Mouse (Mus musculus) naive thymus-derived CD4-positive, alpha-beta T cell, adult 2 months (primary cell): ENCODE measurements around the gene Lypd5.

ENCODE experiments used
- DNase-seq: peaks from one replicate; pipeline ENCODE4 v3.0.0-alpha.2; 2011; ENCODE audit warnings: low read depth

Lypd5 gene

GRCm38 (mm10) chr7:24361001-24361400, 12.0 kb downstream of the Lypd5 start:
- DNase-seq = peak; percentile 55

DNA sequence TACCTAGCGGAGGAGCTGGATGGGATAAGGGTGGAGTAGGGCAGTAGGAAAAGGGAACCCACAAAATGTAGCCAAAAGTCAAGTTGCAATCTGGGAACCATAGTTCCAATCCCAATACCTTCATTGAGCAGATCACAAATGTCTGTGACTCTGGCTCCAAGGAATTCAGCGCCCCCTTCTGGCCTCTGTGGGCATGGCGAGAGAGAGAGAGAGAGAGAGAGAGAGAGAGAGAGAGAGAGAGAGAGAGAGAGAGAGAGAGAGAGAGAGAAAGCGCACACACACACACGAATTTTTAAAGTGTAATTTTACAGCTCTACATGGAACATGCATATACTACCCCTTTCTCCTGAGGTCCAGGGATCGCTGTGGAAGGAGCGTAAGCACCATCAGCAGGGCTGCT, 14.2 kb downstream of the Lypd5 start:
- peak; percentile 87 for DNase-seq

DNA sequence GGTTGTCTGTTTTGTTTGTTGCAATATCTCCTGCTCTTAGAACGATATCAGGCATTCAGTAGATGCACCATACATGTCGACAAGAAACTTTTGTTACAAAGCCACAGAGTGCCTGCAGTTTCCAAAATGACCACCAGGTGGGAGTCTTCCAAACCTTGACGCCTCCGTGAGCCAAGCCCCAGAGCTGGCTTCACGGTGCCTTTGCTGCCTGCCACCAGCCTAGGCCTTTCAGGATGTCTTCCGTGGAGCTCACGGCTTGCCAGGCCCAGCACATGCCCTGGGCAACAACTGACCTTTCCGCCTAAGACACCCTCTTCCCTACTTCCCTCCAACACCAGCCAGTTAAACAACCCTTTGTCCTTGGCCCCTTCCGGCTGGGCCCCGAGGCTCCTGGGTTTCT, 15.8 kb downstream of the Lypd5 start:
- peak; percentile 96 for DNase-seq

- DNase-seq = peak; percentile 28
Observed at GRCm38 (mm10) chr7:24365258-24366014, 16.4 kb downstream of the Lypd5 start.

GRCm38 (mm10) chr7:24366716-24367632, 18.0 kb downstream of the Lypd5 start:
- DNase-seq = peak; percentile 30

DNA sequence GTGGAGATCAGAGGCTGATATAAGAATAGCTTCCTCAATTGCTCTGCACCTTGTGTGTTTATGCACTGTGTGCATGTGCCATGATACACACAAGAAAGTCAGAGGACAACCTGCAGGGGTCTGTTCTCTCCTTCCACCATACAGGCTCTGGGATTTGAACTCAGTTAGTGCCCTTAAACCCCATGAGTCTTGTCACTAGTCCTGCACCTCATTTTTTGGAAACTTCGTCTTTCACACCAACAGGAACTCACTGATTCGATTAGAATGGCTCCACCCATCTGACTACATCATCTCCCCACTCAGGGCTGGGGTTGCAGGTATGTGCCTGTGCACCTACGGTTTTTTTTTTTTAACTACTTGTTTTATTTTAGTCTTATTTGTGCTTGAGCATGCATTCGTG, 19.2 kb downstream of the Lypd5 start:
- peak; percentile 67 for DNase-seq

DNA sequence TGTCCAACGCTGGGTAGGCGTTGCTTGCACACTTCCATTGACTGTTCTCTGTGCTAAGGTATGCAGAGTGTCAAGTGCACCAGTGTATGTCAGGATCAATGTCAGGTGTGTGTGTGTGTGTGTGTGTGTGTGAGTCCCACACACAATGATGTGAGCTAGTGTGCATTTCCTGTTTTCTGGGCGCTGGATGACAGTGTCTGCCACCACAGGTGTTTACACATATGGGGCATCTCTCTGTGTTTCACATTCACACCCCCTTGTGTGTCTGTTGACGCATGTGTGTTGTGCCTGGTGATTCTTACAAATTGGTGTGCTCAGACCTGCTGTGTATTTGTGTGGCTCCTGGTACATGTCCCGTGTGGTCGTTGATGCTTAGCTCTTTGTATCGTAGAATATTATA, 19.9 kb downstream of the Lypd5 start:
- DNase-seq = peak; percentile 56

- peak; percentile 93 for DNase-seq
Observed at GRCm38 (mm10) chr7:24369731-24370541, 20.9 kb downstream of the Lypd5 start, which contains the start of gene Kcnn4. Gene Kcnn4, plus strand, starts transcription at chr7:24370263.

- DNase-seq = no peak
Observed at GRCm38 (mm10) chr7:24371012-24371808, 22.2 kb downstream of the Lypd5 start.

DNA sequence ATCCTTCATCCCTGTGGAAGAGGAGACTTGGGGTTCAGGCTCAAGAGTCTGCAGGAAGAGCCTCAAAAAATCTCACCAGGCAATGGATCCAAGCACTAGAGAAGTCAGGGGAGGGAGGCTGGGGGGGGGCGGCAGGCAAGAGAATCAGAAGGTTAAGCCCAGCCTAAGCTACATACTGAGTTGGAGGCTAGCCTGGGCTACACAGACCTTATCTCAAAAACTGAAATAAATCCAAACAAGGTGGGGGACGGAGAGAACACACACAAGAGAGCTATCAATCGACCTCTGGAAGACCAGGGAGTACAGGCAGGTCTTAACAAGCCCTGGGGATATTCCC, 22.8 kb downstream of the Lypd5 start:
- DNase-seq = peak; percentile 62

DNA sequence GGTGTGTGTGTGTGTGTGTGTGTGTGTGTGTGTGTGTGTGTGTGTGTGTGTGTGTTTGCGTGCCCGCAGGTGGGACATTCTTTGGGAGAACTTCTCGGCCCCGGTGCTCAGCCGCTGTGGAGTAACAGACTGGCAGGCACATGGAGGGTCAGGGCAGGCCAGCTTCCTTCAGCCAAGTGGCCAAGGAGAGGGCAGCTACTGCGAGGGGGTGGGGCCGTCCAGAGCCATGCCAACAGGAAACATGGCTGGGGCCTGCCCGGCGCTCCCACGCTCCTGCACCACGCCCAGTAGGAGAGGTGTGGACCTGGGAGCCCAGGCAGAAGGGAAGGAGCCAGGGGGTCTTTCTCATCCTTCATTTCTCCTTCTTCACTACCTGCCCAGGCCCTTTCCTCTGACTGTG, 23.3 kb downstream of the Lypd5 start:
- DNase-seq = peak; percentile 36

GRCm38 (mm10) chr7:24372786-24373185, 23.8 kb downstream of the Lypd5 start:
- DNase-seq = no peak

- peak; percentile 89 for DNase-seq
Observed at GRCm38 (mm10) chr7:24373538-24374379, 24.8 kb downstream of the Lypd5 start.

DNA sequence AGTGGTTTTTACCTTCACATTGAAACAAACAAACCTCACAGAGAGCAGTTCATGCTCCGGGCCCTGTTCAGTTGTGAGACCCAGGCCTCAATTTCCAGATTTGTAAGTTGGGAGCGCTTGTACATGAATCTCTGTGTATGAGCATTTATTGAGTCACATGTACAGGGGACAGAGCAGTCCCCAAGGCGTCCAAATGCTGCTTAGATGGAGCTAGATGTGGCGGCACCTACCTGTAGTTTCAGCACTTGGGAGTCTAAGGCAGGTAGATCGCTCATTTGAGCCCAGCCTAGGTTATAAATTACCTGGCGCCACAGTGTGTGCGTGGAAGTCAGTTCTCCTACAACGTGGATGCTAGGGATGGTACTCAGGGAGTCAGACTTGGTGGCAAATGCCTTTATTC, 27.5 kb downstream of the Lypd5 start:
- peak; percentile 51 for DNase-seq

- DNase-seq = peak; percentile 75
Observed at GRCm38 (mm10) chr7:24377091-24377865, 28.3 kb downstream of the Lypd5 start.

GRCm38 (mm10) chr7:24378049-24378701, 29.2 kb downstream of the Lypd5 start:
- DNase-seq = peak; percentile 87

DNA sequence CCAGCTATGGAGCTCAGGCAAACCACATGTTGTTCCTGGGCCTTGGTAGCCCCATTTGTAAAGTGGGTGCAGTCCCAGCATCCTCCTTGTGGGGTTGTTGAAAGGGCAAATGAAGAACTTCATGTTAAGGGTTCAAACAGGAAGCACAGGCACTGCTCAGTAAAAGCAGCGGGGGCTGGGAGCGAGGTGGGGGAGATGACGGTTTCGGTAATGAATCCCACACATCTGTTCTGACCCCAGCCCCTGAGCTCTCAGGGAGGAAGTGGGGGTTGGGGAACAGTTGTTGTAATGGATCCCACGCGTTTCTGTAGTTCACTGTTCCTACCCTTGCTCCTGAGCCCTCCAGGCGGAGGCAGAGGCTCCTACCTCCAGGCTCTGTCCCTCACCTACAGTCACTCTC, 30.9 kb downstream of the Lypd5 start:
- DNase-seq = peak; percentile 71

GRCm38 (mm10) chr7:24380370-24380769, 31.4 kb downstream of the Lypd5 start:
- DNase-seq = peak; percentile 55

DNA sequence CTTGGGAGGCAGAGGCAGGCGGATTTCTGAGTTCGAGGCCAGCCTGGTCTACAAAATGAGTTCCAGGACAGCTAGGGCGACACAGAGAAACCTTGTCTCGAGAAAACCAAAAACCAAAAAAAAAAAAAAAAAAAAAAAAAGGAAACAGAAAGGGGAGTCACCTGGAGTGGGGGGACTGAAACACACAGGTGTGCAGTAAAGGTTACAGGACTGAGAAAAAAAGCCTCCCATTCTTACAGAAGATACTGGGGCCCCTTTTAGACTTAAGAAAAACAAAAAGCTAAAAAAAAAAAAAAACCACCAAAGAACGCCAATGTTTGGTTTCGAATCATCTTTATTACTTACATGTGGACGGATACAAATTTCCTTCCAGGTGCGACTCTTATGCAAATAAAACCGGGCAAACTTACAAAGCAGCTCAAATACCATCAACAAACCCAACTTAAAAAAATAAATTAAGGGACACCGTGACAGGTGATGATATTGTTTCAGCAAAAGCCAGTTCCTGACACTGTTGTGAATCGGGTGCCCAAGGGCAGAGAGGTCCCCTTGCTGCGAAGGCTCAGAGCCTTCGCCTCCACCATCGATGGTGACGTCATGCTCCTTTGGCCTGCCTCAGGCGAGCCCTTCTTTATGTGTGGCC, 33.9 kb downstream of the Lypd5 start:
- DNase-seq = no peak
